Mouse (Mus musculus) adipocyte (in vitro differentiated cells): ENCODE results near the gene Wbp2.
"Not testable (repeated sequence)": the region's sequence is repeated elsewhere in the genome, so short reads cannot be mapped to it uniquely, and the experiment has no call there.

Source experiments
- DNase-seq: peaks from one replicate; pipeline ENCODE4 v3.0.0-alpha.2; 2016; ENCODE audit warnings: low spot score

Gene Wbp2

DNA sequence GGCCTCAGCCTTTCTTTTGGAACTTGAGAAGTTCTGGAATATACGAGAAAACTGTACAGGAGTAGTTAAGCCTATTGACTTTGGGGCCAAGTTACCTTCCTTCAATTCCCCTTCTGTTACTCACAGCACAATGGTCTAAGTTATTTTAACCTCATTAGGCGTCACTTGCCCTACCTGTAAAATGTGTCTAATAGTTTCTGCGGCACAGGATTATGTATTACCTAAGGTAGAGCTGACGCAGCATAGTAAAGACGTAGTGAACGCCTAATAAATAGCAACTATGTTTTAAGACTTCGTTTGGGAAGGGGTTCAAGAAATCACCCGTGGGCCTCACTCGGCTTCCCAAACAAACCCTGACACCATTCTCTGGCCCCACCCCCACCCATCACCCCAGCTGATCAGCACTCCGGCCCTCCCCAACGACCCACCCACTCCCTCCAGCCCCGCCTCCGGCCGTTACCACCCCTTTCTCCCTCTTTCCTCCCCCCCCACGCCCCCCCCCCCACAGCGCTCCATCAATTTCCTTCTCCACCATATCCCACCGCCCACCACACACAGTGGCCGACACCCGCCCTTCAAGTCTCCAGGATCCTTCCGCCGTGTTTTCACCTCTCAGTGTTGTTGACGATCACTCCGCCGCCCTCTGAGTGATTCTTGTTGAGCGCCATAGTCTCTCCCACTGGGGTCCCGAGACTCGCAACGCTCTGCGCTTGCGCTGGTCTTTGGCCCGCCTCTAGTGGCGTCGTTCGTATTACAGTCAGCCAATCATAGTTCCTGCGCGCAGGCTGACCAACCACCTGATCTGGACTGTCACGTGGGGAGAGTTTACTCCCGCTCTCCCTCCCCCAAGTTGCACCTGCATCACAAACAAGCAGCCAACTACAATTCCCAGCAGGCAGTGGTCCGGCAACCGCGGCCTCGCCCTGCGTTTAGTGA, at the start of gene Wbp2:
Wbp2 (minus strand) TSS at position 738 of the 936 bp plus-strand sequence.
- DNase-seq, result peak; percentile 99

DNA sequence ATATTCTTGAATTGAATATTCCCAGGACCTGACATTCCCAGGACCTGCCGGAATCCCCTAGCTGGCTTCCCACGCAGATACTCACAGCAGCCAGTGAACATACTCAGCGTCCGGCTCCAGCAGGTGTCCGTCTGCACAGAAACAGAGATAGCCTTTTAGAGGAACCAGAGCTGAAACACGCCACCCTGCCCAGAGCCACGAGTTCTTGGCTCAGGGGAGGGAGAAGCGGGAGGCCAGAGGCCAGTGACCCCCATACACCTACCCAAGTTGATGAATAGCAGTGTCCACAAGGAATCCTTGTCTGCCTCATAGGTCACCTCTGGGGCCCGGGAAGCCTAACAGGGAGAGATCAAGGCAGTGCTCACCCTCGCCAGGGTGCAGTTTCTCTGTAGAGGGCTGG, 47.4 kb upstream of the Wbp2 start:
- DNase-seq, result no peak

DNA sequence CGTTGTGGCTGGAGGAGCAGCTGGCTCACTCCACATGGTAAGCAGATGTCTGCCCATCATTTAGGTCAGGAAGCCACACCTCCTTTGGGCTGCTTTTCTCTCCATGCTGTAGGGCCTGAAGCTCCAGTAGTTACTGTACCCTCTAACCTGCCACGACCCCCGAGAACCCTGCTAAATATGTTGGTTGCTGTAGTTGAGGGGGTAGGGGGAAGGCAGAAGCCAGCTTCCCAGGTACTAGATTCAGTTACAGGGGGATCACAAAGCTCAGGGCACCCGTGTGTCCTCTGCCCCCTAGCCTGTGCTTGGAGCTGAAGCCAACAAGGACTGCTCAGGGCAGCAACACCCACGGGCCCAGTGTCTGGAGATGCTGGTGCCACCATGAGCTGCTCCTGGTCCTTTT, 46.7 kb upstream of the Wbp2 start:
- no peak for DNase-seq

DNA sequence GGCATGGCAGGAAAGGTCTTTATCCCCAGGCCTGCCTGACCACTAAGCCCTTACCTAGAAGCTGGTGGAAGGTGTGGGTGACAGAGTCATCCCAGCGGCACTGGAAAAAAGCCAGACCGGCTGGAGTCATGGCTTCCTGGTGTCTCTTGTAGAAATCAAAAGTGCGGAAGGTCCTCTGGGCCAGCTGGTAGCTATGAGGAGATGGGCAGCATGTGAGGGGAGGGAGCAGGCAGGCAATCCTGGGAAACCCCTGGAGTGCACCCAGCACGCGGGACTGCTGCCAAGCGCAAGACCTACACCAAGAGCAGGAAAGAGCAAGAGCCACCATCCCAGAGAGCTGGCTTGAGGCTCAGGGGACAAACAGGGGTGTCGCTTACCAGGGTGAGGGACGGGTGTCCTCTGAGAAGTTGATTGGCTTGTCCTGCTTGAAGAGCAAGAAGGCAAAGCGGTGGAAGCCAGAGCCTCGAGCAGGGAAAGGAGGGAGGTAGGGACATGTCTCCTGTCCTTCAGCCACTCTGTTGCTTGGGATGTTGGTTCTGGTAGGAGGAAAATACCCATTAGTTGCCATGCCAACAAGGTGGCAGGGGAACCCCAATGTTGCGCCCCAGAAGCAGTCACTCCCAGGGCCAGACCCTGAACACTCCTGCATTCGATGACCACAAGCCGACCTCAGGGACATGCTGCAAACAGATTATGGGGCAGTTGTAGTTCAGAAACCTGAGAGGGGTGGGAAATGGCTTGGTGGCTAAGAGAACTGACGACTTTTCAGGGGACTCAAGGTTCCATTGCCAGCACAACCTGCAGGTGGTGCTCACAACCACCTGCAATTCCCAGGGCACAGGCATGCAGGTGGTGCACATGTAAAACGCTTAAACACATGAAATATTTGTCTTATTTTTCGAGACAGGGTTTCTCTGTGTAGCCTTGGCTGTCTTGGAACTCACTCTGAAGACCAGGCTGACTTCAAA, 45.9 kb upstream of the Wbp2 start:
- DNase-seq, result no peak

DNA sequence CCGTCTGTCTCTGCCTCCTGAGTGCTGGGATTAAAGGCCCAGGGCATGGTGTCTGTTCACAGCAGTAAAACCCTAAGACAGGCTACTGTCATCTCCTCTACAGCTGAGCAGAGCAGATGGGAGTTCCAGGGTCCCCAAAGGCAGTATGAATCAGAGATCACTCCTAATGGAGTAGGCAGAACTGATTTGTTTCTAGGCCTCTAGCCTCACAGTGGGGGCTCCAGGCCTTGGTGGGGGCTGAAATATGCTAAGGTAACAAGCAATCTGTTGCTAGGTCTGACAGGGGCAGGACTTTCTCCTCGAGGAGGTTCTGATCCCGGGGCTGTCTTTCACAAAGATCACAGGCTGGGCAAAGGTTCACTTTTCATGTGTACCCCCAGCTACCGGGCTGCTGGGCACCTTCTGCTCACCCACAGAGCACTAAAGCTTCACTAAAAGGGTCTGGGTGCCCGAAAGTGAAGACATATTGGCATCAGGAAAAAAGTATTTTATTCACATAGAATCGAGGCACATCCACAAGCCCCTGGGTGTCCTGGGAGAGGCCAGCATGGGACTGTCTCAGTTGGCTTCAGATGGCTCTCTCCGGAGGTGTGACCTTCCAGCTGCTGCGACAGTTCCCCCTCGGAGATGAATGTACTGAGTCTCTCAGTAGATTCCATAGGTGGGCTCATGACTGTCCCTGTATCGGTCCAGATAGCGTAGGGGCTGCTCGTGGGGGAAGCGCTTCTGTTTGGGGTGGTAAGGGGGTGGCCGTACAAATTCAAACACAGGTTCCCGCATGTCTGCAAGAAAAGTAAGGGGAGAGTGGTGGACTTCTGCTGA, 44.8 kb upstream of the Wbp2 start:
- DNase-seq, result peak; percentile 26

DNA sequence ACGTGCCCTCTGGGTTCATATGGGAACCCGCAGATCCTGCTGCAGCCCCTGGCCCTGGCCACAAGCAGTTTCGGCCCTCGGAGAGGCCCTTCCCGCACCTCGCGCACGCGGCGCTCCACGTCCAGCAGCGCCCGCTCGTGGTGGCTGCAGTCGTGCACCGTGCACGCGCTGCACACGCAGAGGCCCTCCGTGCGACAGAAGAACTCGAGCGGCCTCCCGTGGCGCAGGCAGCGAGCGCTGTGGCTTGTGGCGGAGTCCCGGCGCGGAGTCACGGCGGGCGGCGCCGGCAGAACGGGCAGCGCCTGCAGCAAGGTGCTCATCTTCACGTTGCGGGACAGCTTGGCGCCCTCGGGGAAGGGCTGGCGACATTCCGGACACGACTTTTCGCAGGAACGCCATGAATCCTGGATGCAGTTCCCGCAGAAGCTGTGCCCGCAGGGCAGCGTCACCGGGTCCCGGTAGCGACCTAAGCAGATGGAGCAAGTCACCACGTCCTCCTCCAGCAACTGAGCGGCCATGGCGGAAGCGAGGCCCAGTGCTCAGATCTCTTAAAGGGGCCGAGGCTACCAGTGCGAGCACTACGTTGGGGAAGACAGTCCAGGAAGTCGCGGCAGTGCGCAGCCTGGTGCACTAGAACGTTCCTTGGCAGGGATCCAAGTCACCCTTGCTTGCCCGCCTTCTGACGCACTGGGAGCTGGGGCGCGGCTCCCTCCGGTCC, 43.9 kb upstream of the Wbp2 start, which contains the start of gene Trim65:
Trim65 (minus strand) TSS at position 641 of the 718 bp plus-strand sequence.
- peak; percentile 86 for DNase-seq

DNA sequence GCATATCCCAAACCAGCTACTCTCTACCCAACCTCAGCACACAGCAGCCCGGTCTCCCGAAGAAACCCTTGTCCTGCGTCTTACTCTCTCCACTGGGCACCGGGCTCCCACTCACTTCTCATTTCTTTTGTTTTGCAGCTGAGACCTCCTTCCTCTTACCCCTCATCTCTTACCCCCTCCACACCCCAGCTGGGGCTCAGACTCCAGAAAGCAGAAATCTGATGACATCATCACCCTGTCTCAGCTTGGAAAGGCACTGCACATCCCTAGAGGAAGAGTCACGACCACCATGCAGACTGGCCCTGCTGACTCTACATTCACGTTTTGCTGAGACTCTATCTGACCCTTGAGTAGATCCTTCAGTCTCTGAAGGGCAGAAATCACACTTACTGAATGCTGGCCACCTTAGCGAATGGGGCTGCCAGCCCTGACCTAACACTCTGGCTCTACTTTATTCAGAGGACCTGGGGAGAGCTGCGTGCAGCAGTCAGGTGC, 43.2 kb upstream of the Wbp2 start:
- peak; percentile 25 for DNase-seq

DNA sequence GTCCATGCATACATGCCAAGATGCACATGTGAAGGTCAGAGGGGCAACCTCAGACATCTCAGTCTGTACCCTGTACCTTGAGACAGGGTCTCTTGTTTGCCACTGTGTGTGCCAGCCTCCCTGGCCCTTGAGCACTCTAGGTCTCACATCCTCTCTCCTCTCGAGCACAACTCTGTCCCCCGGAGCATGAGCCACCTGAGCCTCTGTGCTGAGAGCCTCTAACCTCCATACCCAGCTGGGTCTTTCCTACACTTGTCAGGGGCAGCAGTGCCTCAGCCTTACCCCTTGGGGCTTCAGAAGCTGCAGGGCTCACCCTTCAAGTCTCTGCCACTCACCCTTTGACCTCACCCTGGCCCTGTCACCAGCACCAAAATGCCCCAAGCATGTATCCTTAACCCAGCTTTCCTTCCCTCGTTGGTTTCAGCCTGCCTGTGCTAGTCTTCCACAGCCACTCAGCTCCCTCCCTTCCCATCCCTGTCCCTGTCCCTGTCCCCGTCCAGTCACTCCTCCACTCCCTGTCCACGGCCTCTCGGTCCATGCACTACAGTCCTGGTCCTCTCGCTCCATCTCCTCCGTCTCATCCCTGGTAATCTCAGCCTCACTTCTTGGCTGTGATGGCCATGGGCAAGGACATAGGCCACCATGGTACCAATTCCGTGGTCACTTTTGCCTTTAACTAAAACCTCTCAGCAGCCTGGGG, 42.4 kb upstream of the Wbp2 start:
- DNase-seq, result no peak

DNA sequence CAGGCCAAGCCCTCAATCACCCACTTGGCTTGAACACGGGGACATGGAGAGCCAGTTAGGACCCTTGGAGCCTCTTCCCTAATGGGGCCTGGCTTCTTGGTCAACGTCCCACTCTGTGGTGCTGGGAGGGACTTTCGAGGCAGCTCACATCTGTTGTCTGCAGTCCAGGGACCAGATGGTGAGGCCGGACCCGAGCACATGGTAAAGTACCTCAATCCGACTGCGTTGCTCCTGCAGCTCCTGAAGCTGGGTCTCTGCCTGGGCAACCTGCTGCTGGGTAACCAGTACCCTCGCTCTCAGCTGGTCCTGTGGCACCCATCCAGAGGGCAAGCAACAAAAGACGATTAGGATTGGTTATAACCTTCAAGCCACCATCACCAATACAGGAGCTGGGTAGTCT, 41.2 kb upstream of the Wbp2 start:
- DNase-seq, result no peak

DNA sequence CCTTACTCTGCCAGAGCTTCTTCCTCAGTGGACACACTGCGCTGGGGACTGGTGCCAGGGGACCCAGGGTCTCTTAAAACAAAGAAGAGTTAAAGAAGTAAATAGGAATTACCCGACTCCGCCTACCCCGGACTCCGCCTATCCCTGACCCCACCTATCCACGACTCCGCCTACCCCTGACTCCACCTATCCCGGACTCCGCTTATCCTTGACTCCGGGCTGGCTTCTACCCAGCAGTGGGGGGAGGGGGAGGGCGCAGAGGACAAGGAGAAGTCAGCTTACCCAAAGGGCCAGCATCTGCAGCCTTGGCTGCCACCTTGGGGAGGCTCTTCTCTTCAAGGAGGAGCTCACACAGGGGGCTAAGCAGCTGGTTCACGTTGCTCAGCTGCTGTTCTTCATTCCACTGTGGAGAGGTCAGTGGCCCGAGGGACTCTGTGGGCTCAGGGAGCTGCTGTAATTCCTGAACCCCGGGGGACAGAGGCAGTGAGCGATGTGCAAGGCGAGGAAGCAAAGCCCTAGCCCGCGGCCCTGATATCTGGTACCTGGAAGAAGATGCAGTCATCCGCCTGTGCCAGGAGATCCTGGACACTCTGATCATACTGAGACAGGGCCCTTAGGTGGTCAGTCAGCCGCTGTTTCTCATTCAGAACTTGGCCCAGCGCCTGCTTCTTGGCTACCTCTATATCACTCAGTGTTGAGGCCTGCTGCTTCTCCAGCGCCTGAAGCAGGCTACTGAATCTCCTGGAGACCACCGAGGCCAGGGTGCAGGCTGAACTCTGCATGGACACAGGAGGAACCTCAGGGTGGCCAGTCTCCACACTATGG, 40.6 kb upstream of the Wbp2 start, which contains the start of gene Trim47:
Trim47 (minus strand) TSS at position 55 of the 825 bp plus-strand sequence.
- DNase-seq, result no peak

DNA sequence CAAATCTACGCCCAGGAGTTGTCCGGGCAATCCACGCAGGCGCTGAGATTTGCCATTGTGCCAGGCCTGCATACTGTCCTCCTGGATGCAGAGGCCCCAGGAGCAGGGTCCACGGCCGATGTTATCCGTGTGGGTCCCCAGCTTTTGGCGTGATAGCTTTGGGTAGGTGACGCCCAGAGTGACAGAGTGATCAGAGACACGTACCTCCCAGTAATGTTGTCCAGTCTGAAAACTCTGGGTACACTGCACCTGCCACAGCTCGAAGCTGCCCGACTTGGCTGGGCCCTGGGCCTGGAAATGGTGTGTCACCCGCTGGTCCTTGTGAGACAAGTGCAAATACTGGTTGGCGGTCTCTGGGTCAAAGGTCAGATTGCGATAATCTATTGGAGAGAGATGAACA, 39.5 kb upstream of the Wbp2 start:
- no peak for DNase-seq

DNA sequence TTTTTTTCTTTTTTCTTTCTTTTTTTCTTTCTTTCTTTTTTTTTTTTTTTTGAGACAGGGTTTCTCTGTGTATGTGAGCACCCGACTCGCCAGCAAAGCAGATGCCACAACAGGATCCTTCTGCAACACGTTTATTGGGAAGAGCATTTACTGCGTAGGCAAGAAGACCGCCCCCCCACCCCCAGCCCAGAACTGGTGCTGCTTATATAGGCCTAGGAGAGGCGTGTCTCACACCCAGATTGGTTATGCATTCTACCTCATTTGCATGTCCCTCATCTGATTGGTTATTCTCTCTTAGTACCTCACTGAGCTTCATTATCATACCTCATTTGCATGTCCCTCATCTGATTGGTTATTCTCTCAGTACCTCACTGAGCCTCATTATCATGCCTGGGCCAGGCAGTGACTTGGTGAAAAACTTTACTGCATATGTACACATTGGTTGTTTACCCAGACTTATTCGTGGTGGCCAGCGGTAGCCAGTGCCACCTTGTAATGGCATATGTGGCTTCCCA, 35.0 kb upstream of the Wbp2 start:
- not testable (repeated sequence) for DNase-seq

DNA sequence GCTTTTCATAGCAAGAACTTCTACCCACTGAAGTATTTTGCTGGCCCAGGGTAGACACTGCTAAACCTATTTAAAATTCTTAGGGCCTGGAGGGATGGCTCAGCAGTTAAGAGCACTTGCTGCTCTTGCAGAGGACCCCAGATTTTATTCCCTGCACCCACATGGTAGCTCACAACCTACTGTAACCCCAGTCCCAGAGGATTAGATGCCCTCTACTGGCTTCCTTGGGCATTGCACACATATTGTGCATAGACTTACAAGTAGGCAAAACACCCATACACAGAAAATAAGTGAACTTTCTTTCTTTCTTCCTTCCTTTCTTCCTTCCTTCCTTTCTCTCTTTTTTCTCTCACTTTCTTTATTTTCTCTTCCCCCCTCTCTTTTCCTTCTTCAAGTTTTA, 31.0 kb upstream of the Wbp2 start:
- DNase-seq, result no peak

DNA sequence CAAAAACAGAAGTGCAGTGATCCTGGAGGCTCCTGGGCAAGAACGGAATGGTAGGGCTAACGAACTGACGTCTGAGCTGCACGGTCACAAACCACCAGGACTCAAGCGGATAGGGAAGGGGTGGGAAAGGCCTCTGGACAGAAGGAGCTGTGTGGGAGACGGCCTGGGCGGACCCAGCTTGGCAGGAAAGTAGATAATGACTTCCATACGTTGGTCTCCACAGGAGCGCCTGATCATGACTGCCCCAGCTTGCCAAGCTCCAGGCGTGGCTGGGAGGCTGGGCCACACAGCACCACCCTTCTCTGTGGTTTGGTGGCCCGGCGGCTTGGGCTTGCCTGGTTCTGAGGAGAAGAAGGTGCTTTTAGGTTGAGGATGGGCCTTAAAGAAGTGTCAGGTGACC, 30.4 kb upstream of the Wbp2 start:
- no peak for DNase-seq

DNA sequence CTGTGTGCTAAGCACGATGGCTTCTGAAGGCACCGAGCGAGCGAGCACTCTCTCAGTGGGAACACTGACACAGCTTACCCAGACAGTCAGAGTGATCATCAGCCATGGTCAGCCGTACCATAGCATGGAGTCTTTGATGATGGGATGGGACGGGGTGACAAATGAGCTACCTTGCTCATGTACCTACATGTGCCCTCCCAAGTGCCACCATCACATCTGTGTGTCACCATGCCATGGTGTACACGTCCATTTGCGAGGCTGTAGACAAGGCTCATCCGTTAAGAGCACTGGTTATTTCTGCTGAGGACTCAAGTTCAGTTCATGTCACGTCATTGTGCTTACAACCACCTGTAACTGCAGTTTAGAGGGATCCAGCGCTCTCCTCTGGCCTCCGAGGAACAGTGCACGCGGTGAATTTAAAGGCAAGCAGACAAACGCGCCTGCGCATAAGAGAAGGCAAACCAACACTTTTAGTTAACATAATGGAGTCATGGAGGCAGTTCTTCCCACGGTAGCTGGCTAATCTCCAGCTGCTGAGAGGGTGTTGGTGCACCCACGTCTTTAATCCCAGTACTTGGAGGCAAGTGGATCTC, 24.9 kb upstream of the Wbp2 start:
- DNase-seq, result no peak

DNA sequence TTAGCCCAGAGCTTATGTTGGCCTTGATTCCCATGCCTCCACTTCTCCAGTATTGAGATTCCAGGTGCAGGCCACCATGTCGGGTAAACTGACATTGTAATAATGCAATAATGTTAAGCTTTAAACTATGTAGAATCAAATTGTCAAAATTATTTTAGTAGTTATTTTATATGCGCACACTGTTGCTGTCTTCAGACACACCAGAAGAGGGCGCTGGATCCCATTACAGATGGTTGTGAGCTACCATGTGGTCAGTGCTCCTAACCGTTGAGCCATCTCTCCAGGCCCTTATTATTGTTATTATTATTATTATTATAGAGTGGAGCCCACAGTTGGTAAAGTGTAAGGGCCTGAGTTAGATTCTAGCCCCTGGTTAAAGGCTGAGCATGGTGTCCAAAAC, 24.3 kb upstream of the Wbp2 start:
- DNase-seq, result no peak

DNA sequence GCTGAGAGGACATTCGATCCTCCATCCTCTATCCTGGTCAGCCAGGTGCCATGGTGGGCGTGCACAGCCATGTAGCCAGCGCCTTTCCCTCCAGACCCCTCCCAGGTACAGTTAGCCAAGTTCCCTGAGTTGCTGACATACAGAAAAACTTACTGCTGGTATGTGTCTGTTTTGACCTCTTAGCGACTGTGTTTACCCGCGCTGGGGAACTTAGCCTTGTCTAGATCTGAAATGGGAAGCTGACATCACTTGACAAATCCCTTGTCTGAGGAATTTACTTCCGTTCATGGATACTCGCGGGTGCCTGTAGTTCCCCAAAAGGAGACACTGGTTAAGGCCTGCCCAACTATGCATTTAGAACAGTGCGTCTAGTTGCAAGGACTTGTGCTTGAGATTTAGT, 23.7 kb upstream of the Wbp2 start:
- peak; percentile 52 for DNase-seq

DNA sequence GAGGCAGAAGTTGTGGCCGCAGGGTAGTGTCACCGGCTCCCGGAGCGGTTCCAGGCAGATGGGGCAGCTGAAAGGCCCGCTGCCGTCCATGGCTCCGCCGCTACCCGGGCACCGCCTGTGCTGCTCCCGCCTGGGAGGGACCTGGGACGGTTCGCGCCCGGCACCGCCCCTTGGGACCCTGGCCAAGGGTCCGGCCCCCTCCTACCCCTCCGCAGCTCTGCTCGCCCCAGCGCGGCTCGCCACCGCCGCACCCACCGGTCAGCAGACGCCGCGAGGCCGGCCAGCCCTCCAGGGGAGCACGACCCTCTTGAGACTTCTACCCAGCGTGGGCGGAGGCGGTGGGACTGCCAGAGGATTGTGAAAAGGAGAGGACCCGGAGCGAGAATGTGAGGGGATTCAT, 23.3 kb upstream of the Wbp2 start:
- peak; percentile 77 for DNase-seq
